Mouse (Mus musculus) cerebellum, adult 9-11 months (tissue): ENCODE measurements around the gene Klk1b1.
"Not testable (repeated sequence)": the region's sequence is repeated elsewhere in the genome, so short reads cannot be mapped to it uniquely, and the experiment has no call there.

ENCODE experiments used
- DNase-seq: peaks from one replicate; pipeline ENCODE4 v3.0.0; 2022

Klk1b1 gene

GRCm38 (mm10) chr7:44011868-44012267, 45.3 kb downstream of the Klk1b1 start, which contains the start of gene Klk1b26:
Gene Klk1b26 (plus strand): TSS chr7:44012168.
- not testable (repeated sequence) for DNase-seq

DNA sequence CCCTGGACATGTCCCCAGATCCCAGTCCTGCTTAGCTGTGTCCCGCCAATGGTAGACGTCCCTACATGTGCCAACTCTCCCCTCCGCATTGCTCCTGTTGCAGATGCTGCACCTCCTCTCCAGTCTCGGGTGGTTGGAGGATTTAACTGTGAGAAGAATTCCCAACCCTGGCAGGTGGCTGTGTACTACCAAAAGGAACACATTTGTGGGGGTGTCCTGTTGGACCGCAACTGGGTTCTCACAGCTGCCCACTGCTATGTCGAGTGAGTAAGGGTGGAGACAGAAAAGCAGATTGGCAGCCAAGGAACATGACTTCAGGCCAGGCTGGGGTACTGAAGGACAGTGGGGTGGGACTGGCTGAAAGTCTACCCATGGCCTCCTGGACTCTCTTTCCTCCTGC, 48.1 kb downstream of the Klk1b1 start:
- not testable (repeated sequence) for DNase-seq

DNA sequence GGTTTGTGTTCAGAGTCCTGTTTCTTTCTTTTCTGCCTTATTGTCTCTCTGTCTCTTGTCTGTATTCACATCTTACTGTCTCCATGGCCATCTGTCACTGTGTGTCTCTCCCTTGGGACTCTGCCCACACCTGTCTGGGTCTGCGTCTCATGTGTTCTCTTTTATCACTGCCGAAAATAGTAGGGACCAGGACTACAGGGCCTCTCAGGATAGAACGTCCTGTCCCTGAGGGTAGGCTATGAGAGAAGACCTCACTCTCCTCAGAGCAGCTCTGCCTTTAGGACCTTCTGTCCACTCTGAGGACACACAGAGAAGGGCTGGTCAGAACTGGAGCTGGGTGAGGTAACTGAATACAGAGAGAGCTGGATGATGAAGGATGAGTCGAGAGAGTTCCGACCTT, 48.5 kb downstream of the Klk1b1 start:
- DNase-seq = no peak
